Mouse (Mus musculus): ENCODE measurements around the gene Rpl23. TPM values are rescaled to one million over a fixed set of nuclear protein-coding genes. Genes with fewer than 3 reads are reported as not detected.

Rpl23 gene
- polyA plus RNA-seq, 1 experiment from 2014 or later: 517 TPM

- H3K9me3 ChIP-seq (replicated peaks; ENCODE audit: control insufficient read depth, low read length): no peaks in the 10 kb centered on the region
- H3K4me3 ChIP-seq (ENCODE audit: low read depth, low read length): no peak overlapping the region
- H3K9ac ChIP-seq (ENCODE audit: low read depth, low read length): peak overlapping the region; percentile 52; the same call in 1 of the 2 replicates
- peaks cover 47% of the 10 kb centered on the region for H3K4me1 ChIP-seq (ENCODE audit: control insufficient read depth, insufficient read depth, low read length)
- no peak overlapping the region; the same call in 1 of the 2 replicates for H3K4me2 ChIP-seq
- 17% methylated on average over 4 of the region's 4 CpGs for WGBS (ENCODE audit: insufficient replicate concordance)
- no peak overlapping the region for H3K27ac ChIP-seq (ENCODE audit: low read depth, low read length)
- ATAC-seq (replicated peaks; ENCODE audit: insufficient number of reproducible peaks, low FRiP score, low TSS enrichment): no peak
- H3K27me3 ChIP-seq (ENCODE audit: control insufficient read depth, insufficient read depth, low read length): no peaks in the 10 kb centered on the region
- no peaks in the 10 kb centered on the region for H3K36me3 ChIP-seq (ENCODE audit: control insufficient read depth, insufficient read depth, low read length)
Measured at GRCm38 (mm10) chr11:97818571-97818970, 36.3 kb upstream of the Rpl23 start.

- Histone ChIP-seq H3K27me3 (ENCODE audit: control insufficient read depth, insufficient read depth, low read length) (no peaks in the 10 kb centered on the region), H3K9me3 (replicated peaks; ENCODE audit: control insufficient read depth, low read length) (no peaks in the 10 kb centered on the region), H3K4me3 (ENCODE audit: low read depth, low read length) (no peak overlapping the region), H3K36me3 (ENCODE audit: control insufficient read depth, insufficient read depth, low read length) (no peaks in the 10 kb centered on the region), H3K27ac (ENCODE audit: low read depth, low read length) (no peak overlapping the region), H3K4me1 (ENCODE audit: control insufficient read depth, insufficient read depth, low read length) (peaks cover 51% of the 10 kb centered on the region), H3K4me2 (no peak overlapping the region), H3K9ac (ENCODE audit: low read depth, low read length) (no peak overlapping the region)
- WGBS (ENCODE audit: insufficient replicate concordance): 38% methylated on average over 6 of the region's 6 CpGs
- no peak for ATAC-seq (replicated peaks; ENCODE audit: insufficient number of reproducible peaks, low FRiP score, low TSS enrichment)
Measured at GRCm38 (mm10) chr11:97818003-97818402, 35.8 kb upstream of the Rpl23 start.

GRCm38 (mm10) chr11:97817379-97817778, 35.1 kb upstream of the Rpl23 start:
- peaks cover 58% of the 10 kb centered on the region for H3K4me1 ChIP-seq (ENCODE audit: control insufficient read depth, insufficient read depth, low read length)
- no peak overlapping the region for H3K4me2 ChIP-seq
- no peaks in the 10 kb centered on the region for H3K27me3 ChIP-seq (ENCODE audit: control insufficient read depth, insufficient read depth, low read length)
- WGBS (ENCODE audit: insufficient replicate concordance): 32% methylated on average over 5 of the region's 5 CpGs
- H3K9ac ChIP-seq (ENCODE audit: low read depth, low read length): no peak overlapping the region
- H3K4me3 ChIP-seq (ENCODE audit: low read depth, low read length): no peak overlapping the region
- no peaks in the 10 kb centered on the region for H3K36me3 ChIP-seq (ENCODE audit: control insufficient read depth, insufficient read depth, low read length)
- peak overlapping the region; percentile 35; the same call in 1 of the 2 replicates for H3K27ac ChIP-seq (ENCODE audit: low read depth, low read length)
- no peak for ATAC-seq (replicated peaks; ENCODE audit: insufficient number of reproducible peaks, low FRiP score, low TSS enrichment)
- no peaks in the 10 kb centered on the region for H3K9me3 ChIP-seq (replicated peaks; ENCODE audit: control insufficient read depth, low read length)

- Histone ChIP-seq H3K4me3 (ENCODE audit: low read depth, low read length) (no peak overlapping the region), H3K36me3 (ENCODE audit: control insufficient read depth, insufficient read depth, low read length) (no peaks in the 10 kb centered on the region), H3K27ac (ENCODE audit: low read depth, low read length) (peak overlapping the region; percentile 35; the same call in 1 of the 2 replicates), H3K4me2 (no peak overlapping the region), H3K4me1 (ENCODE audit: control insufficient read depth, insufficient read depth, low read length) (peaks cover 62% of the 10 kb centered on the region), H3K27me3 (ENCODE audit: control insufficient read depth, insufficient read depth, low read length) (no peaks in the 10 kb centered on the region), H3K9ac (ENCODE audit: low read depth, low read length) (no peak overlapping the region), H3K9me3 (replicated peaks; ENCODE audit: control insufficient read depth, low read length) (no peaks in the 10 kb centered on the region)
- ATAC-seq (replicated peaks; ENCODE audit: insufficient number of reproducible peaks, low FRiP score, low TSS enrichment): no peak
- 44% methylated on average over 9 of the region's 9 CpGs for WGBS (ENCODE audit: insufficient replicate concordance)
Measured at GRCm38 (mm10) chr11:97816916-97817315, 34.7 kb upstream of the Rpl23 start.

DNA sequence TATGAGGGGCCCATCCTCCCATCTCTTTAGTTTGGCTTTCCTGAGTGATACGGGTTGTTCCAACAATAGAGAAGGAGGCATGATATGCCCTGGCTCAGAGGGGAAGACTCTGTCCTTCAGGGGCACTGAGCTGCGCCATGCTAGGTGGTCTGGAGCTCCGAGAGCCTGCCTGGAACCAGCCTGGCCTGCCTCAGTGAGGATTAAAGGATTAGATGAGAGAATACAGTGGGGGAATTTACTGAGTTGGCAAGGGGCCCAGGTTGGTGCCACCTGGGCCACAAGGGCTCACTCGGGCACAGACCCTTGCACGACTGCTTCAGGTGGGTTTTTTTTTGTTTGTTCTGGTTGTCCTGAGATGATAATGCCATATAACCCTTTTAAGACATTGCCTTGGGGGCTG, 33.9 kb upstream of the Rpl23 start:
- Histone ChIP-seq H3K4me1 (ENCODE audit: control insufficient read depth, insufficient read depth, low read length) (peaks cover 65% of the 10 kb centered on the region), H3K27ac (ENCODE audit: low read depth, low read length) (no peak overlapping the region), H3K9ac (ENCODE audit: low read depth, low read length) (no peak overlapping the region), H3K4me2 (no peak overlapping the region), H3K9me3 (replicated peaks; ENCODE audit: control insufficient read depth, low read length) (no peaks in the 10 kb centered on the region), H3K27me3 (ENCODE audit: control insufficient read depth, insufficient read depth, low read length) (no peaks in the 10 kb centered on the region), H3K36me3 (ENCODE audit: control insufficient read depth, insufficient read depth, low read length) (no peaks in the 10 kb centered on the region), H3K4me3 (ENCODE audit: low read depth, low read length) (no peak overlapping the region)
- no peak for ATAC-seq (replicated peaks; ENCODE audit: insufficient number of reproducible peaks, low FRiP score, low TSS enrichment)
- 72% methylated on average over 5 of the region's 5 CpGs for WGBS (ENCODE audit: insufficient replicate concordance)

DNA sequence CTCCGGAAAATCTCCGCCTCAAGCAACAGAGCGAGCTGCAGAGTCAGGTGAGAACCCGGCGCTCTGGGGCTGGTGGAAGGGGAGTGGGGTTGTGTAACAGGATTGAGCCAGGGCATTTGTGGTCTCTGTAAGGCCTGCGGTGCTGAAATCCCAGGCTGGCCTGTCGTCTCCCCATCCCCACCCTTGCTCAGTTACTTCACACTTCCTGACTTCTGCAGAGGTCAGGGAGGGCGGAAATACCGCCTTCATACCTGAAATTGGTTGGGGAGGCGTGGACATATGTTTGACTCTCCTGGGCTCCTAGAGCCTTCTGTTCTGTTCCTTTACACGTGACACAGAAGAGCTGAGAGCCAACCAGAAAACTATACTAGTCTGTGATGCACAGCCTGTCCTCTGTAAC, 33.5 kb upstream of the Rpl23 start:
- Histone ChIP-seq H3K9me3 (replicated peaks; ENCODE audit: control insufficient read depth, low read length) (no peaks in the 10 kb centered on the region), H3K4me1 (ENCODE audit: control insufficient read depth, insufficient read depth, low read length) (peaks cover 62% of the 10 kb centered on the region), H3K9ac (ENCODE audit: low read depth, low read length) (no peak overlapping the region), H3K36me3 (ENCODE audit: control insufficient read depth, insufficient read depth, low read length) (no peaks in the 10 kb centered on the region), H3K4me2 (no peak overlapping the region), H3K27me3 (ENCODE audit: control insufficient read depth, insufficient read depth, low read length) (no peaks in the 10 kb centered on the region), H3K4me3 (ENCODE audit: low read depth, low read length) (no peak overlapping the region), H3K27ac (ENCODE audit: low read depth, low read length) (no peak overlapping the region)
- no peak for ATAC-seq (replicated peaks; ENCODE audit: insufficient number of reproducible peaks, low FRiP score, low TSS enrichment)
- 70% methylated on average over 11 of the region's 11 CpGs for WGBS (ENCODE audit: insufficient replicate concordance)

- WGBS (ENCODE audit: insufficient replicate concordance): 80% methylated on average over 16 of the region's 17 CpGs
- Histone ChIP-seq H3K9me3 (replicated peaks; ENCODE audit: control insufficient read depth, low read length) (no peaks in the 10 kb centered on the region), H3K9ac (ENCODE audit: low read depth, low read length) (no peak overlapping the region), H3K27me3 (ENCODE audit: control insufficient read depth, insufficient read depth, low read length) (no peaks in the 10 kb centered on the region), H3K4me3 (ENCODE audit: low read depth, low read length) (no peak overlapping the region), H3K4me2 (no peak overlapping the region), H3K4me1 (ENCODE audit: control insufficient read depth, insufficient read depth, low read length) (peaks cover 73% of the 10 kb centered on the region), H3K36me3 (ENCODE audit: control insufficient read depth, insufficient read depth, low read length) (no peaks in the 10 kb centered on the region), H3K27ac (ENCODE audit: low read depth, low read length) (no peak overlapping the region)
- no peak for ATAC-seq (replicated peaks; ENCODE audit: insufficient number of reproducible peaks, low FRiP score, low TSS enrichment)
Measured at GRCm38 (mm10) chr11:97813746-97814515, 31.7 kb upstream of the Rpl23 start.

DNA sequence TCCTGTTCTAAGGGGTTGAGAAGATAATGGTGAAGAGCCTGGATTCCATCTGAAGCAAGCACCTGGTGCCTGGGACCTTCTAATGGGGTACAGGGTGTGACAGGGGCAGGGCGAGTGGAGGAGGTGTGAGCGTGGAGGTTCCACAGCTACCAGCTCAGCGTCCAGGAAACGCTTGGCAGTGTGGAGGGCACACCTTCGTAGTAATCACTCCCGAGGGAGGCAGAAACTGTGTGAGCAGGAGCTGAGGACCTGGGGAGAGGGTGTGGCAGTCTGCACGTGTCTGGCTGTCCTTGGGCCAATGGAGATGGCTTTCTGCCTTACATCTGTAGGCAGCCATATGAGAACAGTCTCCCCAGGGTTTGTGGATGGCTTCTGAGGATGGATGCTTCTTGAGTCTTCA, 30.8 kb upstream of the Rpl23 start:
- Histone ChIP-seq H3K4me1 (ENCODE audit: control insufficient read depth, insufficient read depth, low read length) (peaks cover 73% of the 10 kb centered on the region), H3K27me3 (ENCODE audit: control insufficient read depth, insufficient read depth, low read length) (no peaks in the 10 kb centered on the region), H3K27ac (ENCODE audit: low read depth, low read length) (no peak overlapping the region), H3K4me3 (ENCODE audit: low read depth, low read length) (no peak overlapping the region), H3K9ac (ENCODE audit: low read depth, low read length) (no peak overlapping the region), H3K4me2 (no peak overlapping the region), H3K36me3 (ENCODE audit: control insufficient read depth, insufficient read depth, low read length) (no peaks in the 10 kb centered on the region), H3K9me3 (replicated peaks; ENCODE audit: control insufficient read depth, low read length) (no peaks in the 10 kb centered on the region)
- no peak for ATAC-seq (replicated peaks; ENCODE audit: insufficient number of reproducible peaks, low FRiP score, low TSS enrichment)
- WGBS (ENCODE audit: insufficient replicate concordance): 42% methylated on average over 7 of the region's 7 CpGs

DNA sequence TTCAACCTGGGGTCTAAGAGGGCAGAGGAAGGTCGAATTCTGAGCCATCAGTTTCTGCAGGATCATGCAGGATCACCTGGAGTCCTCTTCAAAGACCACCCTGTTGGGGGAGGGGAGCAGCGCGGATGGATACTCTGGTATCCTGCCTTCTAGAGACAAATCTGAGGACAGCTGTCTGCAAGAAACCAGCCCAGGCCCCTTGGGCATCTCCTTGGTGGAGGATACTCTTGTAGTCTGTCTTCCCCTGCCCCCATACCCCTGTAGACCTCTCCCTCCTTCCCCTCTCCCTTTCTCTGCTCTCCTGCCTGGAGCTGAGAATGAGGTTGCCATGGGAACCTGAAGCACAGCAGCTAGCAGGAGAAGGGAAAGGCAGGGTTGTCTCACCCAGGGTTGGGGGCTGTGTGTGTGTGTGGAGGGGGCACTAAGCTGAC, 30.3 kb upstream of the Rpl23 start:
- Histone ChIP-seq H3K9ac (ENCODE audit: low read depth, low read length) (no peak overlapping the region), H3K4me2 (no peak overlapping the region), H3K27me3 (ENCODE audit: control insufficient read depth, insufficient read depth, low read length) (no peaks in the 10 kb centered on the region), H3K4me1 (ENCODE audit: control insufficient read depth, insufficient read depth, low read length) (peaks cover 73% of the 10 kb centered on the region), H3K4me3 (ENCODE audit: low read depth, low read length) (no peak overlapping the region), H3K9me3 (replicated peaks; ENCODE audit: control insufficient read depth, low read length) (no peaks in the 10 kb centered on the region), H3K27ac (ENCODE audit: low read depth, low read length) (no peak overlapping the region), H3K36me3 (ENCODE audit: control insufficient read depth, insufficient read depth, low read length) (no peaks in the 10 kb centered on the region)
- ATAC-seq (replicated peaks; ENCODE audit: insufficient number of reproducible peaks, low FRiP score, low TSS enrichment): no peak
- WGBS (ENCODE audit: insufficient replicate concordance): 56% methylated on average over 3 of the region's 3 CpGs

All from heart, embryonic 11.5 days (tissue).